Mouse (Mus musculus): ENCODE results near the gene Idi1. TPM values are rescaled to one million over a fixed set of nuclear protein-coding genes. Genes with fewer than 3 reads are reported as not detected.
"Not testable (repeated sequence)": the region's sequence is repeated elsewhere in the genome, so short reads cannot be mapped to it uniquely, and the experiment has no call there.

Idi1 gene
- polyA plus RNA-seq, 1 experiment from 2014 or later, result 27.6 TPM

DNA sequence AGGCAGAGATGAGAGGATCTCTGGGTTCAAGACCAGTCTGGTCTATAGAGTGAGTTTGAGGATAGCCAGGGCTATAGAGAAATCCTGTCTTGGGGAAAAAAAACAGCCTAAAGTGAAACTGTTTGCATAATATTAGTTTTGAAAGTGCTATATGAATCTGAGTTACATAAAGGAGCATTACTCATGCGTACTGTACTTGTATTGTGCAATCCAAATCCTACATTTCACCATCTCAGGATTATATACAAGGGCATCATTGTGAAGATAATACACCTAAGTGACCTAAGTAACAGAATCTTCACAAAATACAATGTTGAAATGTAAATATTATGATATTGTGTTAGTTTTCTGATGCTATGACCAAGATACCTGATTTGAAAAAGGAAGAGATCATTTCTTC lies 11.5 kb upstream of the Idi1 start:
- no peak for TF ChIP-seq CTCF (IDR thresholded peaks at IDR 0.05; ENCODE audit: low read depth)
- WGBS, result 60% methylated on average over 1 of the region's 1 CpGs
- no peak for ATAC-seq
- Histone ChIP-seq H3K36me3 (ENCODE audit: control insufficient read depth, insufficient read depth) (no peaks in the 10 kb centered on the region), H3K4me2 (replicated peaks; ENCODE audit: low read depth) (no peak overlapping the region), H3K4me1 (replicated peaks; ENCODE audit: control insufficient read depth, insufficient read depth, low read length) (no peaks in the 10 kb centered on the region; the same call in 1 of the 2 replicates), H3K4me3 (ENCODE audit: low read depth, low read length) (no peak overlapping the region), H3K9me3 (ENCODE audit: control insufficient read depth) (no peaks in the 10 kb centered on the region), H3K9ac (ENCODE audit: low read depth, low read length) (no peak overlapping the region), H3K27me3 (replicated peaks; ENCODE audit: control insufficient read depth, insufficient read depth, low read length) (no peaks in the 10 kb centered on the region), H3K27ac (ENCODE audit: low read depth, low read length) (no peak overlapping the region)

DNA sequence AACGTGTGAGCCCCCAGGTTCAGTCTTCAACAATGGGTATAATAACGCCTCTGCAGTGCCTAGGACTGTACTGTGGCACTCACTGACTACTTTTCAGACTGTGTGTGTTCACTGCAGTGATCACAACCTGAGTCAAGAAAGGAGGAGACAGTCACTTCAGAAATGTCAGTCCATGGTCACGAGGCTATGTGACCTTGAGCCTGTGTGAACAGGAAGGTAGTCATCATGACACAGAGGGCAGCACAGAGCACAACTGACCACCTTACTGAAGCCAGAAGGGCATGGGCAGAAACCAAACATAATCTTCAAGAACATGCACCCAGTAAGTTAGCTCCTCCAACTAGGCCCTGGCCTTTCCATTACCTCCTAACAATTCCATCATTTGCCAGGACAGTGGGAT lies 3.7 kb upstream of the Idi1 start:
- Histone ChIP-seq H3K4me1 (replicated peaks; ENCODE audit: control insufficient read depth, insufficient read depth, low read length) (no peaks in the 10 kb centered on the region), H3K4me2 (replicated peaks; ENCODE audit: low read depth) (no peak overlapping the region), H3K4me3 (ENCODE audit: low read depth, low read length) (no peak overlapping the region), H3K9me3 (ENCODE audit: control insufficient read depth) (no peaks in the 10 kb centered on the region), H3K27ac (ENCODE audit: low read depth, low read length) (no peak overlapping the region), H3K27me3 (replicated peaks; ENCODE audit: control insufficient read depth, insufficient read depth, low read length) (no peaks in the 10 kb centered on the region), H3K36me3 (ENCODE audit: control insufficient read depth, insufficient read depth) (no peaks in the 10 kb centered on the region), H3K9ac (ENCODE audit: low read depth, low read length) (no peak overlapping the region)
- 77% methylated on average over 3 of the region's 3 CpGs for WGBS
- no peak for ATAC-seq
- TF ChIP-seq CTCF (IDR thresholded peaks at IDR 0.05; ENCODE audit: low read depth), result no peak

DNA sequence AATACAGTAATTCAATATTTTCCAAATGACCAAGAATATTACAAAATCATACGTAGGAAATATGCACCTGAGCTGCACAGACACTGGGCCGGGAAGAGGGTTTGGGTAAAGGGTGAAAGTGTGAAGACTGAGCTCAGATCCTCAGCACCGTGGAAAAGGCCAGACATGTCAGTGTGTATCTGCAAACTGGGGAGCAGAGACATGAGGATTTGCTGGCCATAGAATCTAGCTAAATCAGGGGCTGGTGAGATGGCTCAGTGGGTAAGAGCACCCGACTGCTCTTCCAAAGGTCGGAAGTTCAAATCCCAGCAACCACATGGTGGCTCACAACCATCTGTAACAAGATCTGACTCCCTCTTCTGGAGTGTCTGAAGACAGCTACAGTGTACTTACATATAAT lies 1.4 kb upstream of the Idi1 start:
- not testable (repeated sequence) for H3K9me3 ChIP-seq (ENCODE audit: control insufficient read depth); H3K4me3 ChIP-seq (ENCODE audit: low read depth, low read length); H3K4me2 ChIP-seq (replicated peaks; ENCODE audit: low read depth); H3K9ac ChIP-seq (ENCODE audit: low read depth, low read length); H3K4me1 ChIP-seq (replicated peaks; ENCODE audit: control insufficient read depth, insufficient read depth, low read length); H3K27ac ChIP-seq (ENCODE audit: low read depth, low read length); H3K27me3 ChIP-seq (replicated peaks; ENCODE audit: control insufficient read depth, insufficient read depth, low read length); H3K36me3 ChIP-seq (ENCODE audit: control insufficient read depth, insufficient read depth); ATAC-seq
- WGBS, result 83% methylated on average over 5 of the region's 5 CpGs

DNA sequence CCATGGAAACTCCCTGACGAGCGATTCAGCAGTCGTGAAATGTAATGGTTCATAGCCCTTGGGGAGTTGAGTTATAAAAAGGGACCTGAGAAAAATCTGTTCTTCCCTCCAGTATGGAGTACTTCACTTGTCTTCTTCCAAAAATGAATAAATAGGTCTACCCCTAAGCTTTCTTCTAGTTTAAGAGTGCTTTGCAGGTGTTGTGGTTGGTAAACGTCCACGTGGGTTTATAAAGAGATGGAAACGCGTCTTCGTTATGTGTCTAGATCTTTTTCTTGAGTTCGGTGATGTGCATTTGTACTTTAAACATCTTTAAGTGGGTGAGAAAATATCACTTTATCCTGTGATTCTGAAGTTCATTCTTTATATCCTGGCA lies 872 bp downstream of the Idi1 start:
- Histone ChIP-seq H3K27me3 (replicated peaks; ENCODE audit: control insufficient read depth, insufficient read depth, low read length) (no peaks in the 10 kb centered on the region), H3K27ac (ENCODE audit: low read depth, low read length) (no peak overlapping the region), H3K4me1 (replicated peaks; ENCODE audit: control insufficient read depth, insufficient read depth, low read length) (no peaks in the 10 kb centered on the region), H3K4me2 (replicated peaks; ENCODE audit: low read depth) (peak overlapping the region; percentile 66), H3K4me3 (ENCODE audit: low read depth, low read length) (peak overlapping the region; percentile 57), H3K9me3 (ENCODE audit: control insufficient read depth) (no peaks in the 10 kb centered on the region), H3K36me3 (ENCODE audit: control insufficient read depth, insufficient read depth) (no peaks in the 10 kb centered on the region), H3K9ac (ENCODE audit: low read depth, low read length) (peak overlapping the region; percentile 11; the same call in 1 of the 2 replicates)
- ATAC-seq, result no peak
- WGBS, result 2% methylated on average over 9 of the region's 9 CpGs
- no peak for TF ChIP-seq CTCF (IDR thresholded peaks at IDR 0.05; ENCODE audit: low read depth)

DNA sequence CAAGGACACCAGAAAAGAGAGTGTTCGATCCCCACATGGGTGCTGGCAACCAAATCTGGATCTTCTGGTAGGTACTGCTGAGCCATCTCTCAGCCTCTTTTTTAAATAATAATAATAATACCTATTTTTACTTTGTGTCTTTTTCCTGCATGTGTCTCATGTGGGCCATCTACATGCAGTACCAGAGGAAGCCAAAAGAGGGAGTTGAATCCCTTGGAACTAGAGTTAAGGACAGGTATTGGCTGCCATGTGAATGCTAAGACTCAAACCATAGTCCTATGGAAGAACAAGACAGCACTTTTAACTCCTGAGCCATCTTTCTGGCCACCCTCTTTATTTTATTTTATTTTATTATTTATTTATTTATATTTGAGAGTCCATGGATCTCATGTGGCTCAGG lies 3.3 kb downstream of the Idi1 start:
- Histone ChIP-seq H3K9me3 (ENCODE audit: control insufficient read depth) (no peaks in the 10 kb centered on the region), H3K4me3 (ENCODE audit: low read depth, low read length) (no peak overlapping the region), H3K4me2 (replicated peaks; ENCODE audit: low read depth) (no peak overlapping the region), H3K27ac (ENCODE audit: low read depth, low read length) (no peak overlapping the region), H3K36me3 (ENCODE audit: control insufficient read depth, insufficient read depth) (peaks cover 8% of the 10 kb centered on the region; the same call in 1 of the 2 replicates), H3K4me1 (replicated peaks; ENCODE audit: control insufficient read depth, insufficient read depth, low read length) (no peaks in the 10 kb centered on the region), H3K9ac (ENCODE audit: low read depth, low read length) (no peak overlapping the region), H3K27me3 (replicated peaks; ENCODE audit: control insufficient read depth, insufficient read depth, low read length) (no peaks in the 10 kb centered on the region)
- peak; percentile 61 for TF ChIP-seq CTCF (IDR thresholded peaks at IDR 0.05; ENCODE audit: low read depth)
- 97% methylated on average over 1 of the region's 1 CpGs for WGBS
- no peak for ATAC-seq

DNA sequence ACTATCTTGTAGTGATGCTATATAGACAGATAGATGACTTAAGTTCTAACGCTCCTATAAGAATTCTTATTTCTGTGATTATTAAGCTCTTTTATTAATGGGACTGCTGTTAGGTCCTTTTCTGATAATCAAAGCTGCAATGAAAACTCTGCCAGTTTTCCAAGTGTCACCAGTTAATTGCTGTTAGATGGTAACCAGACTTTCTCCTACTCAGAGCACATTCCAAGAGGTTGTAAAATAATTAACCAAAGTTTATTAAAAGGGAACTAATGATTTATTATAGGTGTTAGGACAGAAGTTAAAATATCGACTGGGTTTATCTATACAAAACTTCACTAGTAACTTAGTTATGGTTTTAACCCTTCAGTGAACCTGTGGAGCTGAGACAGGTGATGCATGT lies 20.7 kb downstream of the Idi1 start:
- not testable (repeated sequence) for H3K4me2 ChIP-seq (replicated peaks; ENCODE audit: low read depth); H3K27ac ChIP-seq (ENCODE audit: low read depth, low read length); H3K27me3 ChIP-seq (replicated peaks; ENCODE audit: control insufficient read depth, insufficient read depth, low read length); H3K36me3 ChIP-seq (ENCODE audit: control insufficient read depth, insufficient read depth); H3K4me3 ChIP-seq (ENCODE audit: low read depth, low read length); H3K9ac ChIP-seq (ENCODE audit: low read depth, low read length); H3K4me1 ChIP-seq (replicated peaks; ENCODE audit: control insufficient read depth, insufficient read depth, low read length); H3K9me3 ChIP-seq (ENCODE audit: control insufficient read depth); ATAC-seq
- WGBS, result 57% methylated on average over 2 of the region's 2 CpGs

DNA sequence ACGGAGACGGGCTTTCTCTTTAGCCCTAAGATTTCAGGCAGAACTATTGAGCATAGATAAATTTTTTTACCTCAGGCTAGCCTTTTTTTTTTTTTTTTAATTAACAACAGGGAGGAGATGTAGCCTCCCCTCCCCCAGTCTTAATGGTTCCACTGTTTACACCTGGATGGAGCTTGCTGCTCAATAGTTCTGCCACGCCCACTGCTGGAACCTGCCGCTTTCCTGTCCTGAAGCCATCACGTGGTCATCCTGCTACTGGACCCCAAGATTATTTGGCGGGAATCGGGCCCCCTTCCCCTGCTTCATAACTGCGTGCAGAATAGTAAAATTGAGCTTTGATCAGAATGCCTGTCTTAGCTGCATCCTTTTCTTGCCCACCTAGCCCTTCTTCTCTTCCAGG lies 28.6 kb downstream of the Idi1 start:
- not testable (repeated sequence) for H3K9me3 ChIP-seq (ENCODE audit: control insufficient read depth); H3K4me2 ChIP-seq (replicated peaks; ENCODE audit: low read depth); H3K4me3 ChIP-seq (ENCODE audit: low read depth, low read length); ATAC-seq; H3K36me3 ChIP-seq (ENCODE audit: control insufficient read depth, insufficient read depth); H3K4me1 ChIP-seq (replicated peaks; ENCODE audit: control insufficient read depth, insufficient read depth, low read length); H3K27me3 ChIP-seq (replicated peaks; ENCODE audit: control insufficient read depth, insufficient read depth, low read length); H3K27ac ChIP-seq (ENCODE audit: low read depth, low read length); H3K9ac ChIP-seq (ENCODE audit: low read depth, low read length)
- 88% methylated on average over 8 of the region's 8 CpGs for WGBS

All from intestine, postnatal 0 days (tissue).